ENCODE assay signal across 7 mouse cellular contexts in the genomic region with DNA sequence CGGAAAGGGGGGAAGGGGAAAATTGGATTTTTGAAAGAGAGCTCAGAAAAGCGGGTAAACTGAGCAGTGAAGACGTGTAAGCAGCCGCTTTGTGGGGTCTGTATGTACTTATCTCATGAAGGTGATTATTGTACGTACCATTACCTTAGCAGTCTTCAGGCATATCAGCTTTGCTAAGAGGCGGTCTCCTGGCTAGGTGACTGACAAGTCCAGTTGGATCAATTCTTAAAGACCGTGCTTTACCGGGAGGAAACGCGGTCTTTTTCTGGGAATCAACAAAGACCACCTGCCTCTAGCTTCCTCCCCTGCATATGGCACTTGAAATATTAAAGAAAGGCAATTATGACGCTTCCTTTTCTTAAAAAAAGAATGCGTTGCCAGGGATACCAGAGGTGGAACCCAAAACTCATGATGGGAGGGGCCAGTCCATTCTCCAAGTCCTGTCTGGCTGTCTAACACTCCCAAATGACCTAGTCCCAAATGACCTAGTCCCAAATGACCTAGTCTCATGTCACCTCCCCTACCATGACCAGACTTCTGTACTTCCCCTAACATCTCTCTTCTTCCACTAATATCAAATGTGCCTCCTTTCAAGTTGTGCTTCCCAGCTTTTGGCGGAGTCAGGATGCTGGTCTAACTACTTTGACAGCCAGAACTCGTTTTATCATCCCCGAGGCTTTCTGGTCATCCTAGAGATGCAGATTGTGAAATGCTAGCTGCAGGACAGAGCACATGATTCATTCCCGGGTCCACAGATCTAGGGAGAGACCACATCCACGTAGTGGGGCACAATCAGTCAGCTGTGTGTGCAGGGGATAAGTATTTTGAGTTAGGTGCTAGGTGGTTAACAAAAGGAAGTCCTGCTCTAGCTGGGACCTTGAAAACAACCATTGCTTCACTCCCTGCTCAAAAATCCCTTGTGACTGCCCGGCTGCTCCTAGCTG. TPM values are rescaled to one million over a fixed set of nuclear protein-coding genes. Genes with fewer than 3 reads are reported as not detected.
A peak's percentile ranks its signal among the peaks of the same experiment; 100 is the strongest.
DNase-seq lines count a peak whose midpoint lies in the region; ATAC-seq lines count a peak whose summit lies in the region.

No protein-coding gene starts in this region.

- no peak for DNase-seq in neural tube, embryonic 11.5 days (ENCODE audit: low spot score)
- no peak for DNase-seq in neural tube, embryonic 10.5 days (ENCODE audit: extremely low spot score, low spot score)
- DNase-seq in forebrain, embryonic 11.5 days (ENCODE audit: low spot score): no peak
- DNase-seq in limb, embryonic 11.5 days (ENCODE audit: low spot score): no peak
- no peak for DNase-seq in frontal cortex, postnatal 10 days (ENCODE audit: low spot score in 2 of 2)

- H3K4me1 ChIP-seq in neural tube, embryonic 11.5 days (ENCODE audit: control insufficient read depth, insufficient read depth, low read length): peaks cover 4% of the 10 kb centered on the region; the same call in 1 of the 2 replicates
- H3K4me1 ChIP-seq in forebrain, embryonic 11.5 days (replicated peaks; ENCODE audit: control insufficient read depth, insufficient read depth, low read length): peaks cover 8% of the 10 kb centered on the region; the same call in 1 of the 2 replicates
- H3K4me1 ChIP-seq in limb, embryonic 11.5 days (ENCODE audit: control insufficient read depth, insufficient read depth, low read length): peaks cover 12% of the 10 kb centered on the region; the same call in 1 of the 2 replicates
- peaks cover 16% of the 10 kb centered on the region for H3K4me1 ChIP-seq in stomach, embryonic 15.5 days

- H3K36me3 ChIP-seq in neural tube, embryonic 11.5 days (ENCODE audit: control insufficient read depth, insufficient read depth, low read length): no peaks in the 10 kb centered on the region
- H3K36me3 ChIP-seq in forebrain, embryonic 11.5 days (ENCODE audit: control insufficient read depth, insufficient read depth, low read length): no peaks in the 10 kb centered on the region
- H3K36me3 ChIP-seq in limb, embryonic 11.5 days (ENCODE audit: control insufficient read depth, insufficient read depth, low read length): no peaks in the 10 kb centered on the region
- no peaks in the 10 kb centered on the region for H3K36me3 ChIP-seq in stomach, embryonic 15.5 days

- no peak for ATAC-seq in neural tube, embryonic 11.5 days (ENCODE audit: insufficient read depth, low FRiP score, low TSS enrichment)
- no peak for ATAC-seq in forebrain, embryonic 11.5 days (replicated peaks; ENCODE audit: low FRiP score)
- ATAC-seq in limb, embryonic 11.5 days (ENCODE audit: insufficient number of reproducible peaks, low FRiP score, low TSS enrichment, low read depth): no peak
- no peak for ATAC-seq in stomach, embryonic 15.5 days (ENCODE audit: insufficient read depth, low FRiP score, low read depth)
- no peak for ATAC-seq in erythroblast, adult 5-6 weeks (replicated peaks; ENCODE audit: low FRiP score, poor library complexity, severe bottlenecking)

- no peak overlapping the region for H3K27ac ChIP-seq in neural tube, embryonic 11.5 days (ENCODE audit: low read depth, low read length)
- no peak overlapping the region for H3K27ac ChIP-seq in forebrain, embryonic 11.5 days (ENCODE audit: low read depth, low read length)
- no peak overlapping the region for H3K27ac ChIP-seq in limb, embryonic 11.5 days (replicated peaks; ENCODE audit: low read depth, low read length)
- no peak overlapping the region for H3K27ac ChIP-seq in stomach, embryonic 15.5 days

- peaks cover 9% of the 10 kb centered on the region for H3K27me3 ChIP-seq in neural tube, embryonic 11.5 days (ENCODE audit: control insufficient read depth, insufficient read depth, low read length)
- peaks cover 20% of the 10 kb centered on the region for H3K27me3 ChIP-seq in forebrain, embryonic 11.5 days (ENCODE audit: control insufficient read depth, insufficient read depth, low read length)
- H3K27me3 ChIP-seq in limb, embryonic 11.5 days (ENCODE audit: control insufficient read depth, insufficient read depth, low read length): peaks cover 14% of the 10 kb centered on the region
- 0 out of 2 replicates have a peak, but pooled peaks cover 4% of the 10 kb centered on the region for H3K27me3 ChIP-seq in stomach, embryonic 15.5 days (replicated peaks)

- H3K4me3 ChIP-seq in neural tube, embryonic 11.5 days (ENCODE audit: low read depth, low read length): peak overlapping the region; percentile 58
- H3K4me3 ChIP-seq in forebrain, embryonic 11.5 days (ENCODE audit: low read depth, low read length): peak overlapping the region; percentile 57
- peak overlapping the region; percentile 47 for H3K4me3 ChIP-seq in limb, embryonic 11.5 days (ENCODE audit: low read depth, low read length)
- peak overlapping the region; percentile 62 for H3K4me3 ChIP-seq in stomach, embryonic 15.5 days (replicated peaks)

- peak overlapping the region; percentile 69 for H3K9ac ChIP-seq in neural tube, embryonic 11.5 days (ENCODE audit: low read length)
- peak overlapping the region; percentile 71 for H3K9ac ChIP-seq in forebrain, embryonic 11.5 days (ENCODE audit: low read length)
- H3K9ac ChIP-seq in limb, embryonic 11.5 days (ENCODE audit: low read length): peak overlapping the region; percentile 7; the same call in 1 of the 2 replicates
- H3K9ac ChIP-seq in stomach, embryonic 15.5 days: peak overlapping the region; percentile 51; the same call in 1 of the 2 replicates

- 51% methylated on average over 18 of the region's 18 CpGs for WGBS in neural tube, embryonic 11.5 days
- WGBS in forebrain, embryonic 11.5 days: 49% methylated on average over 18 of the region's 18 CpGs
- 55% methylated on average over 18 of the region's 18 CpGs for WGBS in limb, embryonic 11.5 days
- WGBS in stomach, embryonic 15.5 days: 38% methylated on average over 18 of the region's 18 CpGs

- no peaks in the 10 kb centered on the region for H3K9me3 ChIP-seq in neural tube, embryonic 11.5 days (ENCODE audit: control insufficient read depth, low read length)
- no peaks in the 10 kb centered on the region for H3K9me3 ChIP-seq in forebrain, embryonic 11.5 days (ENCODE audit: control insufficient read depth, low read length)
- no peaks in the 10 kb centered on the region for H3K9me3 ChIP-seq in limb, embryonic 11.5 days (ENCODE audit: control insufficient read depth, low read length)
- no peaks in the 10 kb centered on the region for H3K9me3 ChIP-seq in stomach, embryonic 15.5 days

- peak overlapping the region; percentile 84 for H3K4me2 ChIP-seq in neural tube, embryonic 11.5 days (ENCODE audit: low read depth)
- H3K4me2 ChIP-seq in forebrain, embryonic 11.5 days (ENCODE audit: low read depth, low read length, severe bottlenecking): peak overlapping the region; percentile 91
- H3K4me2 ChIP-seq in limb, embryonic 11.5 days (ENCODE audit: low read depth, severe bottlenecking): peak overlapping the region; percentile 62
- H3K4me2 ChIP-seq in stomach, embryonic 15.5 days: peak overlapping the region; percentile 78

RNA-seq across cellular contexts. Expression of a gene that starts 1.3 kb away (rescaled TPM):
- 17.3 and 17.5 TPM in 2 replicates for polyA plus RNA-seq in neural tube, embryonic 11.5 days (2014; fragmentation: Nextera tagmentation; extraction: Ambion mirVana)
- 19.2 and 19.5 TPM in 2 replicates for polyA plus RNA-seq in forebrain, embryonic 11.5 days (2014; fragmentation: Nextera tagmentation; extraction: Ambion mirVana)
- polyA plus RNA-seq in limb, embryonic 11.5 days (2014; fragmentation: Nextera tagmentation; extraction: Ambion mirVana): 22.8 and 23.8 TPM in 2 replicates
- 18.9 and 21.2 TPM in 2 replicates for polyA plus RNA-seq in stomach, embryonic 15.5 days (2015; fragmentation: Nextera tagmentation; extraction: Ambion mirVana)
- total RNA-seq in erythroblast, adult 5-6 weeks (2015; ENCODE audit: low replicate concordance): not detected in 2 replicates
- not detected in 2 replicates for total RNA-seq in erythroblast, adult 5-6 weeks (2017; ENCODE audit: low replicate concordance)

RNA-seq across cellular contexts. Expression of a gene that starts 9.6 kb away (rescaled TPM):
- not detected in 2 replicates for polyA plus RNA-seq in neural tube, embryonic 11.5 days (2014; fragmentation: Nextera tagmentation; extraction: Ambion mirVana)
- polyA plus RNA-seq in forebrain, embryonic 11.5 days (2014; fragmentation: Nextera tagmentation; extraction: Ambion mirVana): not detected in 2 replicates
- polyA plus RNA-seq in limb, embryonic 11.5 days (2014; fragmentation: Nextera tagmentation; extraction: Ambion mirVana): 0.04 TPM in 1 of 2 replicates, not detected in the other
- 0.94 and 0.99 TPM in 2 replicates for polyA plus RNA-seq in stomach, embryonic 15.5 days (2015; fragmentation: Nextera tagmentation; extraction: Ambion mirVana)
- 0.19 TPM in 1 of 2 replicates, not detected in the other for total RNA-seq in erythroblast, adult 5-6 weeks (2015; ENCODE audit: low replicate concordance)
- not detected in 2 replicates for total RNA-seq in erythroblast, adult 5-6 weeks (2017; ENCODE audit: low replicate concordance)

RNA-seq across cellular contexts. Expression of a gene that starts 46.9 kb away (rescaled TPM):
- polyA plus RNA-seq in neural tube, embryonic 11.5 days (2014; fragmentation: Nextera tagmentation; extraction: Ambion mirVana): not detected in 2 replicates
- not detected in 2 replicates for polyA plus RNA-seq in forebrain, embryonic 11.5 days (2014; fragmentation: Nextera tagmentation; extraction: Ambion mirVana)
- polyA plus RNA-seq in limb, embryonic 11.5 days (2014; fragmentation: Nextera tagmentation; extraction: Ambion mirVana): 0.31 TPM in 1 of 2 replicates, not detected in the other
- 0.21 TPM in 1 of 2 replicates, not detected in the other for polyA plus RNA-seq in stomach, embryonic 15.5 days (2015; fragmentation: Nextera tagmentation; extraction: Ambion mirVana)
- not detected in 2 replicates for total RNA-seq in erythroblast, adult 5-6 weeks (2015; ENCODE audit: low replicate concordance)
- total RNA-seq in erythroblast, adult 5-6 weeks (2017; ENCODE audit: low replicate concordance): not detected in 2 replicates

Comparison
In these comparisons a context has a peak if more than half of its experiments do, and no peak if none do; other contexts are left out.
1. H3K9ac ChIP-seq: peak in every context shown above with its lines; median percentile 71 in forebrain, embryonic 11.5 days; 69 in neural tube, embryonic 11.5 days; 51 in stomach, embryonic 15.5 days; 7 in limb, embryonic 11.5 days.